Mouse (Mus musculus) G1E (cell line): Measurements from ENCODE around the gene Guk1. TPM values are rescaled to one million over a fixed set of nuclear protein-coding genes. Genes with fewer than 3 reads are reported as not detected.

Experiments
- ATAC-seq: 2 replicates; pipeline ENCODE4 v1.8.0; 2016; ENCODE audit warnings: mild to moderate bottlenecking; ENCODE audit not compliant: insufficient number of reproducible peaks, poor library complexity, low FRiP score, severe bottlenecking; ENCODE audit errors: extremely low read depth
- DNase-seq: peaks from one replicate; pipeline ENCODE4 v3.0.0; 2012; ENCODE audit warnings: low spot score
- H3K27me3 ChIP-seq: 2 replicates; pipeline ENCODE4 v1.6.1; 2012; ENCODE audit warnings: mild to moderate bottlenecking, low read length, inconsistent platforms; ENCODE audit not compliant: insufficient read depth
- H3K36me3 ChIP-seq: replicated peaks from 2 replicates; pipeline ENCODE3; 2012; ENCODE audit warnings: mild to moderate bottlenecking, inconsistent platforms
- H3K4me1 ChIP-seq: 2 replicates; pipeline ENCODE4 v1.6.1; 2012; ENCODE audit warnings: low read depth, low read length, inconsistent platforms, mixed read lengths; ENCODE audit not compliant: insufficient read depth
- H3K4me3 ChIP-seq: 2 replicates; pipeline ENCODE4 v1.5.1; 2012; ENCODE audit warnings: low read depth, mild to moderate bottlenecking, inconsistent platforms, low read length, moderate library complexity, mixed read lengths
- H3K9me3 ChIP-seq: replicated peaks from 2 replicates; pipeline ENCODE4 v1.6.1; 2012; ENCODE audit warnings: inconsistent platforms
- CTCF ChIP-seq: IDR thresholded peaks from 2 replicates; pipeline ENCODE4 v1.5.1; 2012; ENCODE audit warnings: low read depth, low read length, inconsistent platforms, mixed read lengths
- GATA1 ChIP-seq: IDR thresholded peaks from 2 replicates; pipeline ENCODE4 v1.6.1; 2012; ENCODE audit warnings: borderline replicate concordance, low read length, inconsistent platforms, mixed read lengths
- GATA2 ChIP-seq: IDR thresholded peaks from 2 replicates; pipeline ENCODE4 v1.6.1; 2012; ENCODE audit warnings: low read depth, low read length, inconsistent platforms, borderline replicate concordance
- POLR2AphosphoS5 ChIP-seq: IDR thresholded peaks from 2 replicates; pipeline ENCODE4 v1.6.1; 2012; ENCODE audit warnings: low read depth, low read length, inconsistent platforms; ENCODE audit not compliant: insufficient replicate concordance
- TAL1 ChIP-seq: conservative IDR thresholded peaks from 2 replicates; pipeline ENCODE4 v1.6.1; 2012; ENCODE audit warnings: low read depth, low read length, inconsistent platforms, mixed read lengths
- polyA plus RNA-seq: library from polyadenylated mRNA; stranded (reverse); fragments of >175 nt; gene quantifications from 2 replicates; pipeline ENCODE4 v1.2.3, GENCODE M21; 2012
- total RNA-seq, 2 experiments: library from RNA; stranded (forward) in 1 of 2; stranded (reverse) in 1 of 2; fragments of 200-1000 nt in 1 of 2; fragments of >200 nt in 1 of 2; fragmentation: Nextera tagmentation in 1 of 2; gene quantifications; 2 replicates each; pipeline ENCODE4 v1.2.3; 2014 to 2017

Guk1 gene
- total and polyA plus RNA-seq, 3 experiments, result 16.8 to 38.2 (median 35.2) TPM

DNA sequence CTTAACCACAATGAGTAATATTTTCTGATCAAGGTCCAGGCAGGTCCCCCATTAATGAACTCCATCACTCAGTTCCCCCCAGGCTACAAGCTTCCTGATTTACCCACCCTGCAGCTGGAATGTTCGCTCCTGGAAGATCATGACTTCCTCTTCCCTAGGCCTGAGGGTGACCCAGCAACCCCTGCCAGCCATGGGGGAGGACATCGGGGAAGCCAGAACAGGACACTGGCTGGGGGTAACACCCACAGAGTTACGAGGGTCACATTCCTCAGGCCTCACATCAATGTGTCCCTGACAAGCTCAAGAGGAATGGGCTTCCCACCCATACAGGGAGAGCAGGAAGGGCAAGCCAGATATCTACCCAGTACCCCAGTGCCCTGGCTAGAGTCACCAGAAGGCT lies 22.2 kb downstream of the Guk1 start:
- peaks cover 1% of the 10 kb centered on the region; the same call in 1 of the 2 replicates for H3K27me3 ChIP-seq
- no peak for DNase-seq
- TF ChIP-seq CTCF, result no peak
- no peaks in the 10 kb centered on the region for H3K36me3 ChIP-seq
- no peak for ATAC-seq
- no peaks in the 10 kb centered on the region for H3K9me3 ChIP-seq
- H3K4me1 ChIP-seq, result peaks cover 45% of the 10 kb centered on the region
- H3K4me3 ChIP-seq, result no peak overlapping the region

DNA sequence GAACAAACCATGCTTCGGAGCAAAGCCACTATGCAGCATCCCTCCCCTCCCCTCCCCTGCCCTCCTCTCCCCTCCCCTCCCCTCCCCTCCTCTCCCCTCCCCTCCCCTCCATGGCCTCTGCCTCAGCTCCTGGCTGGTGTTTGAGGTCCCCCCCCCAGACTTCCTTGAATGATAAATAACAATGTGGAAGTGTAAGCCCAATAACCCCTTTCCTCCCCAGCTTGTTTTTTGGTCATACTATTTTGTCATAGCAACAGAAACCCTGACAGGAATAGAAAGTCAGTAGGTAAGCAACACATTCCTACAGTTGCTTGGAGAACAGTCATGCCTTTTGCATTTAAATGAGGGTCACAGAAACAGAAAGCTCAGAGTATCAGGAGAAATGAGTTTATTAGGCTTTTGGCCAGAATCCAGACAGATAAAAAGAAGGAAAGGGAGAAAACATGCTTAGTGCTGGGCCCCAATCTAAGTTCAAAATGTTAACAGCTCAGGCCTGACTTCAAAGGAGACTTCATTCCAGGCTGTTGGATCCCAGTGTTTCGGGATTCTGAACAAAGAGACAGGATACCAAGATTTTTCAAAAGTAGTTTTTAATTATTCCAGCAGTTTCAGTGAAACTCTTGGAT lies 26.3 kb downstream of the Guk1 start:
- ATAC-seq (no peak), DNase-seq (no peak)
- no peak for TF ChIP-seq TAL1
- no peak for TF ChIP-seq GATA1
- H3K36me3 ChIP-seq, result peaks cover 15% of the 10 kb centered on the region
- peaks cover 66% of the 10 kb centered on the region for H3K4me1 ChIP-seq
- H3K4me3 ChIP-seq, result no peak overlapping the region
- H3K9me3 ChIP-seq, result no peaks in the 10 kb centered on the region
- H3K27me3 ChIP-seq, result no peaks in the 10 kb centered on the region

DNA sequence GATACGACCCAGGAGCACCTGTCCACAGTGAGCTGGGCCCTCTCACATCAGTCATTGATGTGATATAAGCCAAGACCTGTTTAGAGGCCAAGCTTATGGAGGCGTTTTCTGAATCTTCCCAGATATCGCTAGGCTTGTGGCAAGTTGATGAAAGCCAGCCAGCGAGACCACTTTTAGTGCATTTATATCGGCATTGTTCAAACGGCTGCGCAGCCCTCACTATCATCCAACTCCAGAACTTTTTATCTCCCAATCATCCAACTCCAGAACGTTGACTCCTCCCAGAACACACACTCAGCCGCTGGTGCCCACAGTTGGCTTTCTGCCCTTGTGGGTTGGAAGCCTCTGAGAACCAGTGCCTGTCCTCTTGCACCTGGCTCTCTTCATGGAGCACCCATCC lies 27.6 kb downstream of the Guk1 start:
- Histone ChIP-seq H3K4me1 (peaks cover 69% of the 10 kb centered on the region), H3K9me3 (no peaks in the 10 kb centered on the region), H3K27me3 (no peaks in the 10 kb centered on the region), H3K4me3 (peak overlapping the region; percentile 84; the same call in 1 of the 2 replicates), H3K36me3 (peaks cover 29% of the 10 kb centered on the region)
- DNase-seq, result peak; percentile 47
- TF ChIP-seq TAL1, result peak; percentile 73
- TF ChIP-seq GATA2, result no peak
- TF ChIP-seq GATA1, result no peak
- peak; percentile 52 for ATAC-seq

DNA sequence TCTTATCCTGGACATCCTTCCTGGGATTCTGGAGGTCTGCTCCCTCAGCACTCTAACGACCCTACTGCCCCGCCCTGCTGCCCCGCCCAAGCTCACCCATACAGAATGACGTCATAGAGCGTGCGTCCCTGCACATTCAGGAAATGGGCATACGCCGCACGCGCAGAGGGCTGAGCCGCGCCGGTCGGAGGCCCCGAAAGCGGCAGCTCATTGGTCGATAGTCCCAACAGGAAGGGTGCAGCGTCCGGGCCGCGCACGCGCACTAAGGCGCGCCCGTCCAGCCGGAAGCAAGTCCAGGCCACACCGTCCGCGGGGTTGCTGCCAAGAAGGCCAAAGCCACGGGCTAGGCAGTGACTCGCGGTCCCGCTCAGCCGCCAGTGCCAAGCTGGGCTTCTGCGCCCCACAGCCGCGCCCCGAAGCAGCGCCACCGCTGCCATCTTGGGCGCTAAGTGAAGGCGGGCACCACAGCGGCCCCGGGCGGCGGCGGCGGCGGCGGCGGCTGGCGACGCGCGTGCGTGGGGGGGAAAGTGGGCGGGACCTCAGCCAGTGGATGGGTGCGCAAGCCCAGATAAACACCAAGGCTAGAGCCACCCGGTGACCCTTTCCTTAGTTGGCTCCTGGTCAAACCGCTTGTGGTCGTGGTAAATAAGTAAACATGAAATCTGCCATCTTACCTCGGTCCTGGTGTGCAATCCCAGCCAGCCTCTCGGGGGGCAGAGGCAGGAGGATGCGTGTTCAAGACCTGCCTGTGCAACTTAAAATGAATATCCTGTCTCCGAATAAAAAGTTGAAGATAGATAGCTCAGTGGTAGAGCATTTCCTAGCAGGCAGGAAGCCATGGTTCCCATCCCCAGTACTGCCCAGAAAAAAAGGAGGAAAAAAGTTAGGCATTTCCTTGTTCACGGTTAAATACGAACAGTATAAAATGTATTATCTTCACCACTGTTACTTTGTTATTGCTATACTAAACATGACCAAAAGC lies 28.5 kb downstream of the Guk1 start, which contains the start of gene Iba57:
TSS of gene Iba57 (minus strand) at position 485 of the 982 bp plus-strand sequence.
- TF ChIP-seq GATA2 (no peak), TAL1 (no peak; the same call in 1 of the 2 replicates), POLR2AphosphoS5 (no peak), GATA1 (no peak), CTCF (no peak)
- peak within 1 kb of the TSS; percentile 84 for H3K4me3 ChIP-seq
- ATAC-seq, result peak; percentile 85
- peaks cover 65% of the 10 kb centered on the region for H3K4me1 ChIP-seq
- peak; percentile 98 for DNase-seq
- no peaks in the 10 kb centered on the region for H3K9me3 ChIP-seq
- H3K36me3 ChIP-seq, result peaks cover 37% of the 10 kb centered on the region
- H3K27me3 ChIP-seq, result no peaks in the 10 kb centered on the region

DNA sequence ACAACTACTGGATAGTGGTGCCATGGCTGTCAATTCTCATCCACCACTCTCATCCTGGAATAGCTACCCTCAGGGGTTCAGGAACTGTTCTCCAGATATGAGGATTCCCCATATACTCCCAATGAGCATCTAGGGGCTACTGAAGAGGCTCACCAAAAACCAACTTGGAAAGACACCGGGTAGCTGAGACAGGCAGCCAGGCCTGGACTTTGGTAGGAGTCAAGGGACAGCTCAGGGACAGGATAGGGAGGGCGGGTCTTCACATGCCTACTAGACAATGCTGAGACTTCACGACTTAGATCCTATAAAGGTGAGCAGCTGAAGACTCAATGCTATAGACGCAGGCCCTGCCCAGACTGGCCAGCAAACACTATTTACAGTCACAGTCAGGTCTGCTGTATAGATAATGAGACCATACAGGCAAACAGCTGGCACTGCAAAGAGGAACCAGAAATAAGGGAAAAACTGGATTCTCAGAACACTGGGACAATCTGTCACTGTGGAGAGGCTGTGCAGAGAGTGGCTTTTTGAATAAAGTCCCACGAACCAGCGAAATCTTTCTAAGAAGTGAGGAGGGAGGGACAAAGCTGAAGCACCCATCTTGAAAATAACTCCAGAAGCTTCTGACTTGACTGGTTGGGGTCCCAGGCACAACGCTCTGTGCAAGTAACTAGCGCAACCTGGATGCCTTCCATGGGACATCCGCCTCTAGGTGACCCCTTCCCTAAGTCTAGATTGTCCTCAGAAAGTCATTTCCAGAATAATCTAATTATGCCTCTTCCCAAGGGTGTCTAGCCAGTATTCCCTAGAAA lies 29.4 kb downstream of the Guk1 start:
- H3K9me3 ChIP-seq, result no peaks in the 10 kb centered on the region
- no peak for DNase-seq
- peaks cover 46% of the 10 kb centered on the region for H3K36me3 ChIP-seq
- TF ChIP-seq GATA2, result no peak
- TF ChIP-seq CTCF, result no peak
- TF ChIP-seq GATA1, result no peak
- TF ChIP-seq POLR2AphosphoS5, result no peak
- no peak for TF ChIP-seq TAL1
- ATAC-seq, result no peak
- H3K4me1 ChIP-seq, result peaks cover 58% of the 10 kb centered on the region
- H3K27me3 ChIP-seq, result no peaks in the 10 kb centered on the region
- H3K4me3 ChIP-seq, result peak overlapping the region; percentile 84

DNA sequence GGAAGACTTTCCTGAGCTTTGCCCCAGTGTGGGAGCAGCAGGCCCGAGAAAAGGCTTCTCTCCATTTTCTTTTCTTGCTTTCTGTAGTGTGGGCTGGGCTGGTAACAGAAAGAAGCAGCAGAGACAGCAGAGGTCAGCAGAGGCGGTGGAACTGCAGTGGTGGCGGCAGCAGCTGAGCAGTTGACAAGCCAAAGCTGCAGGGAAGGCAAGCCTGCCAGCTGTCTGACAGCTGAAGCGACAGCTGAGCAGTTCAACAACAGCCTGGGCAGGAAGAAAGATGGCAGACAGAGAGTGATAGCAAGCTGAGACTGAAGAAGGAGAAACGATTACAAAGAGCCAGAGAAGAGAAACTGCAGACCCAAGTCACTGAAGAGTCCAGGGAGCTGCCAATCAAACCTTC lies 30.6 kb downstream of the Guk1 start:
- Histone ChIP-seq H3K4me3 (no peak overlapping the region), H3K36me3 (peaks cover 59% of the 10 kb centered on the region), H3K4me1 (peaks cover 51% of the 10 kb centered on the region), H3K27me3 (no peaks in the 10 kb centered on the region), H3K9me3 (no peaks in the 10 kb centered on the region)
- ATAC-seq (no peak), DNase-seq (no peak)
- TF ChIP-seq CTCF (no peak), GATA2 (no peak), TAL1 (no peak), POLR2AphosphoS5 (no peak), GATA1 (no peak)
